Mouse (Mus musculus) cerebellum, postnatal 4 days (tissue): ENCODE data around the gene Snap29.

Experiments used
- DNase-seq, 2 experiments: peaks; one replicate each; pipeline ENCODE4 v3.0.0; 2022; ENCODE audit warnings: low spot score in 2 of 2, mixed read lengths in 1 of 2

The Snap29 gene

DNA sequence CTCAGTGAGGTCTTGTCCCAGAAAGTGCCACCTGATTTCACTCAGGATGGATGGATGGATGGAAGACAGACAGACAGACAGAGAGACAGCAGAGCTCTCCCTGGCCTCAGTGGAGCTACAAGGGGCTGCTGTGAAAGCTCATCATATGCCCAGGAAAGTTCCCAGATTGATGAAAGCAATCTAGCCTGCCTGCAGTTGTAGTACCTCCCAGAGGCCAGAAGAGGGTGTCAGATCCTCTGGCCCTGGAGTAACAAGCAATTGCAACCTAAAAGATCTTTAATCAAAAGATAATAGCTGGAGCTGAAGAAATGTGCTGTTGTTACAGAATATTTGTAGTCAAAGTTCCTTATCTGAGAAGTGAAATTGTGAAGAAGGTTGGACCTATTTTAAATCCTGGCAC, 68.3 kb downstream of the Snap29 start:
- no peak for DNase-seq

DNA sequence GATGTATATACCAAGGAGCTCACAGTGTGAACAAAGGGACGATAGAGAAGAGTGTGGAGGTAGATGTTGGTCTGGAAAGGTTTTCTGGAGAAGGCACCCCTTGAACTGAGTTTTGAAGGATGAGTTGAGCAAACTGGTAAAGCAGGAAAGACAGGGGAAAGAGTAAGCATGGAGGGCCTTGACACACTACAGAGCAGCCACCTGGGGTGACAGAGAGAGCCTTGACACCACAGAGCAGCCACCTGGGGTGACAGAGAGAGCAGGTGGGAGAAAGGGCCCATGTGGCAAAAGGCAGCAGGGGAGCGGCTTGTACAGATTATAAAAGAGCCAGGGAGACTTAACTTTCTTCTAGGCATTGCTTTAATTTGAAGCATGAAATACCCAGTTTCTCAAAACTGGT, 69.0 kb downstream of the Snap29 start:
- no peak for DNase-seq

DNA sequence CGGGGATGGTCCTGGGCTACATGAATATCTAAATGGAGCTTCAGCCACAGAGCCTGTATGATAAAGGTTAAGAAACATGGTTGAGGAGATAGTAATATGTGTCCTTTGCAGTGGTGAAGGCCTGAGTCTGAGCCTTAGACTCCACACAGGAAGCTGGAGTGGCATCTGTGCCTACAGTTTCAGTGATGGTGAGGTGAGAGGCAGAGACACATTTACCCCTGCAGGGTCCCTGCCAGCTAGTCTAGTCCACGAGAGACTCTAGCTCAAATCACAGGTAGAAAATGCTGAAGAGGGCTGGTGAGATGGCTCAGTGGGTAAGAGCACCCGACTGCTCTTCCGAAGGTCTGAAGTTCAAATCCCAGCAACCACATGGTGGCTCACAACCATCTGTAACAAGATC, 69.5 kb downstream of the Snap29 start:
- no peak for DNase-seq

DNA sequence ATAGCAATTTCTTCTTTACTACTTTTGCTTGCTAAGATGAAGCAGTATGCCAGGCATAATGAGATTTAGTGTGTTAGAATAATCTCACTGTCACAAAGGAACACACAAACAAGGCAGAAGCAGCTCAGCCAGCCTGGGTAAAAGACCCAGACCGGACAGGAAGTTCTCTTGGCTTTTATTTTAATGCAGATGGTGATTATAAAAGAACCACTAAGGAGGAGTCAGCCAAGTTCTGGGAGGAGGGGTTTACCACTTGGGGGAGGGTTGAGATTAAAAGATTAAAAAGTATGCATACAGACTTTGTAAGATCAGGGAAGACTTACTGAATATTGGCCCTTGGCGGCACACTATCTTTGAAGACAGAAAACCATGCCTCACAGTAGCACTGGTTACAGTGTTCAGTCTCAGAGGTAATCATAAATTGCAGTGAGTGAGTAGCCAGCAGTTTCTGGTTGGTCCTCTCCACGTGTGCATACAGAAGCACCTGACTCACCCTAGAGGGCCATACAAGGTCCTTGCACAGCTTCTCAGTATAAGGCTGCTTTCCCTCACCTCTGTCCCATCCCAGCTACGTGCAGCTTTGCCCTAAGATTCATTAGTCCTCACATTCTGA, 72.7 kb downstream of the Snap29 start:
- no peak for DNase-seq
